8 mouse cellular contexts compared by ENCODE assay signal in genomic region chr8:69902163-69903062, GRCm38 (mm10). TPM values are rescaled to one million over a fixed set of nuclear protein-coding genes. Genes with fewer than 3 reads are reported as not detected.
DNase-seq lines count a peak whose midpoint lies in the region; ATAC-seq and TF ChIP-seq lines count a peak whose summit lies in the region.

Tssk6 (plus strand) TSS chr8:69902184.
Ndufa13 (minus strand) TSS chr8:69902558.
Yjefn3 (minus strand) TSS chr8:69902712.

- no peaks in the 10 kb centered on the region; the same call in 1 of the 2 replicates for H3K79me2 ChIP-seq in heart, adult 2 months (replicated peaks; ENCODE audit: control insufficient read depth, insufficient read depth, low read length)

- no peaks in the 10 kb centered on the region for H3K36me3 ChIP-seq in heart, adult 2 months (ENCODE audit: control insufficient read depth, insufficient read depth, low read length)
- H3K36me3 ChIP-seq in hindbrain, embryonic 13.5 days = peaks cover 13% of the 10 kb centered on the region; the same call in 1 of the 2 replicates
- peaks cover 31% of the 10 kb centered on the region for H3K36me3 ChIP-seq in midbrain, embryonic 10.5 days
- H3K36me3 ChIP-seq in stomach, postnatal 0 days (ENCODE audit: control insufficient read depth, insufficient read depth, low read length) = peaks cover 4% of the 10 kb centered on the region; the same call in 1 of the 2 replicates

- peak; percentile 56 to 66 for DNase-seq in heart, adult 2 months
- no peak for DNase-seq in heart, postnatal 25 days (ENCODE audit: low spot score)
- peak; percentile 40 for DNase-seq in adrenal gland, postnatal 25 days
- no peak for DNase-seq in left cerebral cortex, postnatal 25 days (ENCODE audit: low spot score in 2 of 2)
- peak; percentile 55 for DNase-seq in midbrain, embryonic 10.5 days (ENCODE audit: low spot score)
- peak; percentile 46 for DNase-seq in stomach, postnatal 0 days (ENCODE audit: low spot score)

- intact Hi-C loops in heart, adult 2 months (cut with DNase I) = loop anchor here (5.0 kb wide), 3 partner anchors 95 to 310 kb away; partner anchors contain the start of genes Gatad2a and Slc25a42
- intact Hi-C loops in heart, postnatal 25 days (cut with DNase I) = loop anchor here (5.0 kb wide), 1 partner anchor 230 kb away; the partner anchor contains the start of gene Nr2c2ap
- intact Hi-C loops in left cerebral cortex, postnatal 25 days (cut with DNase I) = loop anchor here (5.0 kb wide), 1 partner anchor 310 kb away; the partner anchor contains the start of gene Slc25a42

- no peak for TF ChIP-seq CTCF in heart, adult 2 months (IDR thresholded peaks at IDR 0.05)
- TF ChIP-seq CTCF in stomach, postnatal 0 days (IDR thresholded peaks at IDR 0.05; ENCODE audit: low read depth) = peak; percentile 23; the same call in 1 of the 2 replicates

- peak within 1 kb of the TSS; percentile 98 for H3K27ac ChIP-seq in heart, adult 2 months
- H3K27ac ChIP-seq in hindbrain, embryonic 13.5 days = peak within 1 kb of the TSS; percentile 93
- peak within 1 kb of the TSS; percentile 96 for H3K27ac ChIP-seq in midbrain, embryonic 10.5 days (replicated peaks)
- peak within 1 kb of the TSS; percentile 94 for H3K27ac ChIP-seq in stomach, postnatal 0 days (replicated peaks)

- peak; percentile 7; the same call in 1 of the 2 replicates for ATAC-seq in erythroid progenitor cell, adult 5-6 weeks (replicated peaks; ENCODE audit: low FRiP score, poor library complexity, severe bottlenecking)
- peak; percentile 57 for ATAC-seq in hindbrain, embryonic 13.5 days (ENCODE audit: low FRiP score)
- peak; percentile 43 for ATAC-seq in stomach, postnatal 0 days (ENCODE audit: low FRiP score, low TSS enrichment)

- peak within 1 kb of the TSS; percentile 77 for H3K4me3 ChIP-seq in heart, adult 2 months
- H3K4me3 ChIP-seq in hindbrain, embryonic 13.5 days = peak within 1 kb of the TSS; percentile 68
- peak within 1 kb of the TSS; percentile 78 for H3K4me3 ChIP-seq in midbrain, embryonic 10.5 days
- H3K4me3 ChIP-seq in stomach, postnatal 0 days (ENCODE audit: low read depth, low read length) = peak within 1 kb of the TSS; percentile 75

- peak within 1 kb of the TSS; percentile 86 for H3K9ac ChIP-seq in heart, adult 2 months (ENCODE audit: low read depth, low read length)
- peak within 1 kb of the TSS; percentile 81 for H3K9ac ChIP-seq in hindbrain, embryonic 13.5 days
- peak within 1 kb of the TSS; percentile 79 for H3K9ac ChIP-seq in stomach, postnatal 0 days (ENCODE audit: low read length)

- TF ChIP-seq POLR2A in heart, adult 2 months (IDR thresholded peaks at IDR 0.05; ENCODE audit: insufficient read depth, low read depth, low read length) = no peak

- H3K4me2 ChIP-seq in hindbrain, embryonic 13.5 days = peak within 1 kb of the TSS; percentile 98
- H3K4me2 ChIP-seq in stomach, postnatal 0 days (replicated peaks; ENCODE audit: low read depth) = peak within 1 kb of the TSS; percentile 92

- H3K27me3 ChIP-seq in heart, adult 2 months (ENCODE audit: control insufficient read depth, insufficient read depth, low read length) = no peaks in the 10 kb centered on the region
- no peaks in the 10 kb centered on the region for H3K27me3 ChIP-seq in hindbrain, embryonic 13.5 days
- no peaks in the 10 kb centered on the region for H3K27me3 ChIP-seq in midbrain, embryonic 10.5 days (ENCODE audit: low read depth, poor library complexity, severe bottlenecking)
- H3K27me3 ChIP-seq in stomach, postnatal 0 days (ENCODE audit: control insufficient read depth, insufficient read depth, low read length) = no peaks in the 10 kb centered on the region

- 5% methylated on average over 89 of the region's 89 CpGs for WGBS in heart, adult 2 months
- 4% methylated on average over 89 of the region's 89 CpGs for WGBS in hindbrain, embryonic 13.5 days
- WGBS in midbrain, embryonic 10.5 days = 7% methylated on average over 89 of the region's 89 CpGs
- 4% methylated on average over 89 of the region's 89 CpGs for WGBS in stomach, postnatal 0 days

- TF ChIP-seq EP300 in heart, adult 2 months (IDR thresholded peaks at IDR 0.05; ENCODE audit: insufficient read depth, low read depth, low read length) = no peak
- no peak for TF ChIP-seq EP300 in stomach, postnatal 0 days (optimal IDR thresholded peaks at IDR 0.05)

- no peaks in the 10 kb centered on the region for H3K9me3 ChIP-seq in hindbrain, embryonic 13.5 days
- no peaks in the 10 kb centered on the region for H3K9me3 ChIP-seq in midbrain, embryonic 10.5 days (replicated peaks)
- no peaks in the 10 kb centered on the region for H3K9me3 ChIP-seq in stomach, postnatal 0 days (ENCODE audit: control insufficient read depth, low read length)

- peaks cover 6% of the 10 kb centered on the region for H3K4me1 ChIP-seq in heart, adult 2 months (ENCODE audit: control insufficient read depth, insufficient read depth, low read length)
- H3K4me1 ChIP-seq in hindbrain, embryonic 13.5 days (replicated peaks) = peaks cover 55% of the 10 kb centered on the region
- H3K4me1 ChIP-seq in midbrain, embryonic 10.5 days = peaks cover 62% of the 10 kb centered on the region
- peaks cover 3% of the 10 kb centered on the region; the same call in 1 of the 2 replicates for H3K4me1 ChIP-seq in stomach, postnatal 0 days (replicated peaks; ENCODE audit: control insufficient read depth, insufficient read depth)

RNA-seq across cellular contexts. Expression of gene Tssk6, which starts in this region (rescaled TPM):
- total RNA-seq in heart, adult 2 months (2021) = under 1 TPM; 0.16 to 0.23 TPM
- 0.23 and 0.49 TPM in 2 replicates for polyA plus RNA-seq in heart, adult 2 months (2012; rRNA removed)
- under 1 TPM in 1 of 2 experiments, not detected in 1; 0.20 TPM for total RNA-seq in heart, postnatal 25 days (2021)
- 0.24 TPM in 1 of 2 replicates, not detected in the other for total RNA-seq in adrenal gland, postnatal 25 days (2021)
- not detected in 2 replicates for total RNA-seq in erythroid progenitor cell, adult 5-6 weeks (2015; ENCODE audit: low replicate concordance)
- total RNA-seq in erythroid progenitor cell, adult 5-6 weeks (2017; ENCODE audit: low replicate concordance) = not detected in 2 replicates
- polyA plus RNA-seq in hindbrain, embryonic 13.5 days (2015; fragmentation: Nextera tagmentation; extraction: Ambion mirVana) = 3.4 and 4.5 TPM in 2 replicates
- under 1 TPM; 0.53 to 0.66 TPM for total RNA-seq in left cerebral cortex, postnatal 25 days (2021)
- 5.2 and 5.4 TPM in 2 replicates for polyA plus RNA-seq in midbrain, embryonic 10.5 days (2016; fragmentation: Nextera tagmentation; extraction: Ambion mirVana)
- 2.1 and 2.7 TPM in 2 replicates for polyA plus RNA-seq in stomach, postnatal 0 days (2015; fragmentation: Nextera tagmentation; extraction: Ambion mirVana)

RNA-seq across cellular contexts. Expression of gene Ndufa13, which starts in this region (rescaled TPM):
- total RNA-seq in heart, adult 2 months (2021) = 100 to 1,000 TPM; 417 to 492 TPM
- polyA plus RNA-seq in heart, adult 2 months (2012; rRNA removed) = 443 and 488 TPM in 2 replicates
- total RNA-seq in heart, postnatal 25 days (2021) = 100 to 1,000 TPM; 446 to 456 TPM
- 158 TPM in 2 replicates for total RNA-seq in adrenal gland, postnatal 25 days (2021)
- 20.5 and 29.6 TPM in 2 replicates for total RNA-seq in erythroid progenitor cell, adult 5-6 weeks (2015; ENCODE audit: low replicate concordance)
- 29.0 and 40.8 TPM in 2 replicates for total RNA-seq in erythroid progenitor cell, adult 5-6 weeks (2017; ENCODE audit: low replicate concordance)
- 187 and 198 TPM in 2 replicates for polyA plus RNA-seq in hindbrain, embryonic 13.5 days (2015; fragmentation: Nextera tagmentation; extraction: Ambion mirVana)
- 100 to 1,000 TPM; 153 to 154 TPM for total RNA-seq in left cerebral cortex, postnatal 25 days (2021)
- 173 and 174 TPM in 2 replicates for polyA plus RNA-seq in midbrain, embryonic 10.5 days (2016; fragmentation: Nextera tagmentation; extraction: Ambion mirVana)
- 199 and 205 TPM in 2 replicates for polyA plus RNA-seq in stomach, postnatal 0 days (2015; fragmentation: Nextera tagmentation; extraction: Ambion mirVana)

RNA-seq across cellular contexts. Expression of gene Yjefn3, which starts in this region (rescaled TPM):
- 10 to 100 TPM; 13.3 to 16.8 TPM for total RNA-seq in heart, adult 2 months (2021)
- polyA plus RNA-seq in heart, adult 2 months (2012; rRNA removed) = 11.5 and 14.2 TPM in 2 replicates
- total RNA-seq in heart, postnatal 25 days (2021) = 10 to 100 TPM in 1 of 2 experiments, 1 to 10 TPM in 1; 9.6 to 14.8 TPM
- total RNA-seq in adrenal gland, postnatal 25 days (2021) = 1.7 and 4.5 TPM in 2 replicates
- not detected in 2 replicates for total RNA-seq in erythroid progenitor cell, adult 5-6 weeks (2015; ENCODE audit: low replicate concordance)
- total RNA-seq in erythroid progenitor cell, adult 5-6 weeks (2017; ENCODE audit: low replicate concordance) = not detected in 2 replicates
- polyA plus RNA-seq in hindbrain, embryonic 13.5 days (2015; fragmentation: Nextera tagmentation; extraction: Ambion mirVana) = 12.3 and 12.8 TPM in 2 replicates
- total RNA-seq in left cerebral cortex, postnatal 25 days (2021) = 10 to 100 TPM; 21.6 to 23.7 TPM
- polyA plus RNA-seq in midbrain, embryonic 10.5 days (2016; fragmentation: Nextera tagmentation; extraction: Ambion mirVana) = 4.2 and 5.9 TPM in 2 replicates
- 1.6 and 2.7 TPM in 2 replicates for polyA plus RNA-seq in stomach, postnatal 0 days (2015; fragmentation: Nextera tagmentation; extraction: Ambion mirVana)

Comparison
In these comparisons a context has a peak if more than half of its experiments do, and no peak if none do; other contexts are left out.
1. DNase-seq: peak in heart, adult 2 months (2 of 2), adrenal gland, postnatal 25 days (single experiment), midbrain, embryonic 10.5 days (single experiment) and stomach, postnatal 0 days (single experiment); none in heart, postnatal 25 days (single experiment) and left cerebral cortex, postnatal 25 days (0 of 2).
2. ATAC-seq: peak in every context shown above with its lines; median percentile 57 in hindbrain, embryonic 13.5 days; 43 in stomach, postnatal 0 days; 7 in erythroid progenitor cell, adult 5-6 weeks.
3. Peak in every context shown above with its lines, with median percentiles within 50 percentile points of each other: H3K27ac ChIP-seq, H3K4me3 ChIP-seq and H3K9ac ChIP-seq.